ENCODE assay signal across 20 mouse cellular contexts in the genomic region with DNA sequence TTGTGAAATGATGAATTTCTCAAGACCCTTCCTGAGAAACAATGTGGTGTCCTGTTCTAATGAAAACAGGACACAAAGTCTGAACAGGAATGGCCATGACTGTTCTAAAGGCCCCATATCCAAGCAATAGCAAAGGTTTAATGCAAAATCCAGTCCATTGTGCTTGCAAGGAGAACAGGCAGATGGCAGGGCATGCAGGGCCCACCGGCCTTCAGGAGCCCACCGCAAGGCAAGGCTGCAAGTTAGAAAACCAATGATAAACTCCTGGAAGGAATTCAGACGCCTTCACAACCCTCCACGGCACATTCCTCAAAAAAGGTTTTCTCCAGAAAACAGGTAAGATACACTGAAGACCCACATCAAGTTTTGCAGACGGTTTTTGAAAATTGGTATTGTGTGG.
"Had no signal": no experiment of that assay in that cellular context is flagged by ENCODE, and none has a peak within 500 bp of the region (broad histone marks: within the 10 kb centered on the region; RNA-seq: fewer than 3 reads in every experiment).

No protein-coding gene starts in this region.

- H3K4me2 ChIP-seq: lung, embryonic 14.5 days; midbrain, embryonic 12.5 days; neural tube, embryonic 13.5 days; neural tube, embryonic 15.5 days; stomach, embryonic 15.5 days had no signal

- H3K4me3 ChIP-seq: midbrain, embryonic 10.5 days; midbrain, embryonic 12.5 days; myocyte; neural tube, embryonic 13.5 days; neural tube, embryonic 15.5 days; stomach, embryonic 15.5 days had no signal

- H3K9ac ChIP-seq: lung, embryonic 14.5 days; midbrain, embryonic 12.5 days; neural tube, embryonic 13.5 days; neural tube, embryonic 15.5 days; stomach, embryonic 15.5 days had no signal

- H3K27me3 ChIP-seq: midbrain, embryonic 12.5 days; neural tube, embryonic 13.5 days; neural tube, embryonic 15.5 days; stomach, embryonic 15.5 days had no signal

- H3K27ac ChIP-seq: midbrain, embryonic 10.5 days; midbrain, embryonic 12.5 days; neural tube, embryonic 13.5 days; neural tube, embryonic 15.5 days; stomach, embryonic 15.5 days had no signal

- H3K4me1 ChIP-seq: neural tube, embryonic 13.5 days; neural tube, embryonic 15.5 days; stomach, embryonic 15.5 days had no signal

- ATAC-seq: midbrain, embryonic 16.5 days had no signal

- H3K36me3 ChIP-seq: midbrain, embryonic 10.5 days; midbrain, embryonic 12.5 days; neural tube, embryonic 13.5 days; neural tube, embryonic 15.5 days; stomach, embryonic 15.5 days had no signal

- DNase-seq: lung, adult 18-20 months; lung, embryonic 14.5 days; lung, postnatal 10 days; lung, postnatal 4 days; midbrain, embryonic 14.5 days; retina, postnatal 1 day; right cerebral cortex, adult 18-20 months; right cerebral cortex, postnatal 25 days; right cerebral cortex, postnatal 4 days; spleen, adult 18-20 months; thymus, adult 2 months; thymus, postnatal 25 days; thymus, postnatal 4 days had no signal

- H3K9me3 ChIP-seq: midbrain, embryonic 10.5 days; midbrain, embryonic 12.5 days; neural tube, embryonic 13.5 days; neural tube, embryonic 15.5 days; stomach, embryonic 15.5 days had no signal
